Mouse (Mus musculus) heart, adult 18-20 months (tissue): ENCODE data around the gene Lap3. TPM values are rescaled to one million over a fixed set of nuclear protein-coding genes. Genes with fewer than 3 reads are reported as not detected.
A peak's percentile ranks its signal among the peaks of the same experiment; 100 is the strongest.

Experiments
- DNase-seq, 2 experiments: peaks; one replicate each; pipeline ENCODE4 v3.0.0; 2021 to 2022; ENCODE audit warnings: mixed read lengths in 1 of 2
- total RNA-seq, 2 experiments: library from RNA; stranded (reverse); gene quantifications; 2 replicates each; pipeline ENCODE4 v1.2.3; 2021

Gene Lap3
- total RNA-seq, 2 experiments from 2014 or later: 115 to 134 TPM

GRCm38 (mm10) chr5:45495429-45495975 lies 2.3 kb downstream of the Lap3 start:
- no peak for DNase-seq

- DNase-seq: no peak
Observed at GRCm38 (mm10) chr5:45496042-45496441, 2.9 kb downstream of the Lap3 start.

- no peak for DNase-seq
Observed at GRCm38 (mm10) chr5:45496479-45496878, 3.3 kb downstream of the Lap3 start.

- DNase-seq: no peak
Observed at GRCm38 (mm10) chr5:45496930-45497550, 3.9 kb downstream of the Lap3 start.

- no peak for DNase-seq
Observed at GRCm38 (mm10) chr5:45497564-45497963, 4.4 kb downstream of the Lap3 start.

GRCm38 (mm10) chr5:45510071-45510470 lies 16.9 kb downstream of the Lap3 start:
- DNase-seq: no peak

- no peak for DNase-seq
Observed at GRCm38 (mm10) chr5:45512908-45513307, 19.7 kb downstream of the Lap3 start.

- DNase-seq: no peak
Observed at GRCm38 (mm10) chr5:45513511-45513910, 20.3 kb downstream of the Lap3 start.

GRCm38 (mm10) chr5:45514599-45514998 lies 21.4 kb downstream of the Lap3 start:
- DNase-seq: no peak

GRCm38 (mm10) chr5:45515151-45515743 lies 22.1 kb downstream of the Lap3 start:
- DNase-seq: no peak

GRCm38 (mm10) chr5:45519960-45520808 lies 27.0 kb downstream of the Lap3 start, which contains the start of gene Med28:
Gene Med28, plus strand, starts transcription at chr5:45520229.
- DNase-seq: peak; percentile 95

- no peak for DNase-seq
Observed at GRCm38 (mm10) chr5:45520809-45521110, 27.6 kb downstream of the Lap3 start.

- no peak for DNase-seq
Observed at GRCm38 (mm10) chr5:45521601-45522000, 28.4 kb downstream of the Lap3 start.

GRCm38 (mm10) chr5:45525101-45525500 lies 31.9 kb downstream of the Lap3 start:
- no peak for DNase-seq

GRCm38 (mm10) chr5:45526338-45526737 lies 33.2 kb downstream of the Lap3 start:
- no peak for DNase-seq

GRCm38 (mm10) chr5:45529696-45530095 lies 36.5 kb downstream of the Lap3 start:
- DNase-seq: peak in 1 of 2 experiments; percentile 17

- DNase-seq: peak; percentile 37 to 40
Observed at GRCm38 (mm10) chr5:45534319-45535098, 41.3 kb downstream of the Lap3 start.

GRCm38 (mm10) chr5:45535177-45535576 lies 42.0 kb downstream of the Lap3 start:
- no peak for DNase-seq

GRCm38 (mm10) chr5:45539502-45539901 lies 46.3 kb downstream of the Lap3 start:
- no peak for DNase-seq

GRCm38 (mm10) chr5:45543374-45543773 lies 50.2 kb downstream of the Lap3 start:
- DNase-seq: peak in 1 of 2 experiments; percentile 18

GRCm38 (mm10) chr5:45549586-45549985 lies 56.4 kb downstream of the Lap3 start:
- no peak for DNase-seq
